Mouse (Mus musculus) left cerebral cortex, adult 2 months (tissue): ENCODE results near the gene Arid4a. TPM values are rescaled to one million over a fixed set of nuclear protein-coding genes. Genes with fewer than 3 reads are reported as not detected.
"Not testable (repeated sequence)": the region's sequence is repeated elsewhere in the genome, so short reads cannot be mapped to it uniquely, and the experiment has no call there.

Source experiments
- DNase-seq, 2 experiments: peaks; one replicate each; pipeline ENCODE4 v3.0.0; 2021 to 2022; ENCODE audit warnings: low spot score in 2 of 2, mixed read lengths in 1 of 2; ENCODE audit errors: extremely low spot score in 1 of 2
- H3K27ac ChIP-seq: fragments of 200-600 bp; 2 replicates; pipeline ENCODE4 v1.8.1; 2022
- H3K4me3 ChIP-seq: fragments of 200-600 bp; 2 replicates; pipeline ENCODE4 v1.8.1; 2022
- CTCF ChIP-seq: fragments of 200-600 bp; IDR thresholded peaks from 2 replicates; pipeline ENCODE4 v1.8.1; 2022; ENCODE audit warnings: antibody characterized with exemption, mild to moderate bottlenecking, moderate library complexity
- intact Hi-C: fragments of 180-260 bp; cut with DNase I; formaldehyde crosslinking; loops from one replicate; pipeline ENCODE4 v1.15.1; 2025
- total RNA-seq, 2 experiments: library from RNA; stranded (reverse); gene quantifications; 2 replicates each; pipeline ENCODE4 v1.2.3; 2021

The Arid4a gene
- total RNA-seq, 2 experiments from 2014 or later: 35.2 to 36.4 TPM

DNA sequence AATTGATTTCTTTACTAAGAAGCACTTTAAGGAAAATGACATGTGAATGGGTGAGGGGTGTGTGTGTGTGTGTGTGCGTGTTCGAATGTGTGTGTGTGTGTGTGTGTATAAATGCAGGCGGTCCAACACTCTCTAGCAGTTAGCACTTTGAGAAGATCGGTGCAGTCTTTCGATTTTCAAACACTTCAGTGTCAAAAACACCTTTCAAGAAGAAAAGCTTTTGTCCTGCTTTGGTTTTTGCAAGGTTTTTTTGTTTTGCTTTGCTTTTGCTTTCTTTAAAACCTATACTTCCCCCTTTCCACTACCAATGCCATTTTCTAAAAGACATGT is 1.4 kb downstream of the Arid4a start:
- H3K4me3 ChIP-seq: peak overlapping the region; percentile 63
- H3K27ac ChIP-seq: no peak overlapping the region
- no peak for TF ChIP-seq CTCF
- intact Hi-C loops: no loop called here
- no peak for DNase-seq

DNA sequence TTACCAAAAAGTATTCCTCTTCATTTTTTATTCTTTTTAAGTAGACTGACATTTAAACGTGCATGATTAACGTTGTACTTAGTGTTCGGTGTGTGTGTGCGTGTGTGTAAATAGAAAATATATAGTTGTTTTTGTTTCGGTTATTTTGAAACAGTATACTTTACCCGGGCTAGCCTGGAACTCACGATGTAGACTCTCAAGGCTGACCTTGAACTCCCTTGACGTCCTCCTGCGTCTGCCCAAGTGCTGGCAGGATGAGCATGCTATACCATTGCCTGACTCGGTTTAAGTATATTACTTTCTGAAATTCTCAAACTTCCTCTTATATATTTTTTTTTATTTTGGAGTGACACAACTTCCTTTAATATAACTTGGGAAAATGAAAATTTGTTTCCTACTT is 2.0 kb downstream of the Arid4a start:
- intact Hi-C loops: no loop called here
- TF ChIP-seq CTCF: no peak
- DNase-seq: no peak
- no peak overlapping the region for H3K27ac ChIP-seq
- H3K4me3 ChIP-seq: no peak overlapping the region

DNA sequence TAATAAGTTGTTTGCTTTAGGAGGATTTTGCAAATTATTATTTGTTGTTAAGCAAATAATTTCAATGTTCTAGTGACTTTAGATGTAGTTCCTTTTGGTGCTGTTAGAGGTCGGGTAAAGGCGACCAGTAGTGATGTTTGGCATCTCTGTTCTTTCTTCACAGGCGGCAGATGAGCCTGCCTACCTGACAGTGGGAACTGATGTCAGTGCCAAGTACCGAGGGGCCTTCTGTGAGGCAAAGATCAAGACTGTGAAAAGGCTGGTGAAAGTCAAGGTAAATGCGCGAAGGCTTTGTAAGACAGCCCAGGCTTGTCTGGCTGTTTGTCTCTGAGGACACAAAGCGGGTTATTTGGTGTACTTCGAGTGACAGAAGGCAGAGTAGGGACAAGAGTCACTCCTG is 3.4 kb downstream of the Arid4a start:
- Histone ChIP-seq H3K4me3 (no peak overlapping the region), H3K27ac (no peak overlapping the region)
- TF ChIP-seq CTCF: no peak
- DNase-seq: no peak
- intact Hi-C loops: no loop called here

DNA sequence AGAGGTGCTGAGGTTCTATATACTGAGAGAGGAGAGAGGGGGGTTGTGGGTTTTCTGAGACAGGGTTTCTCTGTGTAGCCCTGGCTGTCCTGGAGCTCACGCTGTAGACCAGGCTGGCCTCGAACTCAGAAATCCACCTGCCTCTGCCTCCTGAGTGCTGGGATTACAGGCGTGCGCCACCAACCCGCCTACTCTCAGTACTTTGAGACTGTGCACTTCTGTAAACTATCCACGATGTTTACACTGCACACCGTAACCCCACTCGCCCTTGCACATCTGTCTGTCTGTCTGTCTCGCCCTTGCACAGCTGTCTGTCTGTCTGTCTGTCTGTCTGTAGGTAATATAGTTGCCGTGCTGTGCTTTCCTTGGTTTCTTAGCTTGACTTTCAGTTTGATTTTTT is 8.6 kb downstream of the Arid4a start:
- TF ChIP-seq CTCF: no peak
- intact Hi-C loops: no loop called here
- no peak overlapping the region for H3K27ac ChIP-seq
- H3K4me3 ChIP-seq: no peak overlapping the region
- DNase-seq: no peak

DNA sequence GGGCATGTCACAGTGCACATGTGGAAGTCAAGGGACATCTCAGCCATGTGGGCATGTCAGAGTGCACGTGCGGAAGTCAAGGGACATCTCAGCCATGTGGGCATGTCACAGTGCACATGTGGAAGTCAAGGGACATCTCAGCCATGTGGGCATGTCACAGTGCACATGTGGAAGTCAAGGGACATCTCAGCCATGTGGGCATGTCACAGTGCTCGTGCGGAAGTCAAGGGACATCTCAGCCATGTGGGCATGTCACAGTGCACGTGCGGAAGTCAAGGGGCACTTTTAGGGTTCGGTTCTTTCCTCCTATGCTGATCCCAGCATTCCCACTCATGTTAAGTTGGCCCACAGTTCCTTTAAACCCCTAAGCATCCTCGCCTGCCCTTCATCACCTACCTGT is 12.5 kb downstream of the Arid4a start:
- H3K27ac ChIP-seq, H3K4me3 ChIP-seq, intact Hi-C loops, DNase-seq: not testable (repeated sequence)

DNA sequence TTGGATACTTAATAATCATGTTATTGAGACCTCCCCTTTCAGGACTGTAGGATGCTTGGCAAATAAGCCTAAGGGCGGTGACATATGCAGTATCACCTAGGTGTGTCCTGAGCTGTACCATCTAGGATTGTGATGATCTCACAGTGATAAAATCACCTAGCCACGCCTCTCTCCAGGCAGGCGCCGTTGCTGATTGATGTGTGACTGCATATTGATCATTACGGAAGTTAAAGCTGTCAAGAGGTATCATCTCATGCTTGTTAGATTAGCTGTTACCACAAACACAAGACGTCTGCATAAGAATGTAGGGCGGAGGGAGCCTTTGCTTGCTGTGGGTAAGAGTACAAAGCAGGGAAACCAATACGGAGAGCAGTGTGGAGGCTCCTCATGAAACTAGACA is 14.5 kb downstream of the Arid4a start:
- intact Hi-C loops: no loop called here
- Histone ChIP-seq H3K4me3 (no peak overlapping the region), H3K27ac (no peak overlapping the region)
- DNase-seq: no peak
- TF ChIP-seq CTCF: no peak

DNA sequence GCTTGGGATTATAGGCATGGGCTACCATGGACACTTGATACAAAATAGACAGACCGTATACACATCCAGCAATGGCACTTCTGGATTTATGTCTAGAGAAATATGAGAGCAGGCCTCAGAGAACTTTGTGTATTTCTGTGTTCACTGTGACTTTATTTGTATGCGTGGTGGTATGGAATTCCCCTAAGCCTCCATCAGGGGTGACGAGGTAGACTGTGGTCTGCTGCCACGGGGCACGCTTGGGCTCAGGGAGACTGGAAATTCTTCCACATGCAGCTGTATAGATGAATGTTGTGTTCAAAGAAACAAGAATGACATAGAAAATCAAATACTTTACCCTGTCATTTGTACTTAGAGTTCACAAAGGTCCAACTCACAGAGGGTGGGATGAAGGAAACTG is 14.9 kb downstream of the Arid4a start:
- Histone ChIP-seq H3K4me3 (no peak overlapping the region), H3K27ac (no peak overlapping the region)
- no peak for TF ChIP-seq CTCF
- intact Hi-C loops: no loop called here
- DNase-seq: no peak

DNA sequence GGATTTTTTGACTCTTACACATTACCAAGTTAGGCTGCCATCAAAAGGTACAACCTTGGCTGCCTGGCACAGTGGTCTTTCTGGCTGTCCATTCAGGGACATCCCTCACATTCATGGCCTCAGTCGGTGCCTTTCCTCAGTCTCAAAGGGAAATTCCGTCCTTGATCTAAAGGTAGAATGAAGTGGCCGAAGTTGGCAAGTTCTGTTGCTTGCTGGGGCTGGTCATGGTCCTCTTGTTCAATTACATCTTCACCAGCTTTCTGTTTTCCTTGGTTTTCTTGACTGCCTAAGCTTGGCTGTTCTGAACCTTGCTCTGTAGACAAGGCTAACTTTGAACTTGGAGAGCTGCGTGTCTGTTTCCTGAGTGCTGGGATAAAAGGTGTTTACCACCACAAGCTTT is 20.0 kb downstream of the Arid4a start:
- no peak overlapping the region for H3K4me3 ChIP-seq
- no peak for DNase-seq
- intact Hi-C loops: no loop called here
- no peak overlapping the region for H3K27ac ChIP-seq
- no peak for TF ChIP-seq CTCF

DNA sequence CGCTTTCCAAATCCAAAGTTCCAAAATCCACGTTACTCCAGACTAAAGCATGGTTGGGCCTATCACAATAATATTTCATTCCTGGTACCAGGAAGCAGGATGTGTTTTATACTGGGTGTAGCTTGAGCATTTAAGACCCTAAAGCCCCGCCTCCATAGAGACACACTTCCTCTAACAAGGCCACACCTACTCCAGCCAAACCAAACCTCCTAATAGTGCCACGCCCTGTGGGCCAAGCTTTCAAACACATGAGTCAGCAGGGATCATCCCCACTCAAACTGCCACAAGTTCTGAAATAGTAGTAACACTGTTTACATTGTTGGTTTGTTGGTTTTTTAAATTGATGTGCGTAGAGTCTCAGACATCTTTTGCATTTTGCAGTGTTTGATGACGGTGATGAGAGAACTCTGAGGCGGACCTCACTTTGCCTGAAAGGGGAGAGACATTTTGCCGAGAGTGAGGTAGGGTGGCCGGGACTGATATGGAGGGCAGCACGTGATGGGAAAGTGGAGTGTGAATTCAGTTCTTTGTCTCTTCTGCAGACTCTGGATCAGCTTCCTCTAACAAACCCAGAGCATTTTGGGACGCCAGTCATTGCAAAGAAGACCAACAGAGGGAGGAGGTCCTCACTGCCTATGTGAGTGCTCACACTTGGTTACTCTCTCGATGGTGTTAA is 21.1 kb downstream of the Arid4a start:
- Histone ChIP-seq H3K27ac (no peak overlapping the region), H3K4me3 (no peak overlapping the region)
- intact Hi-C loops: no loop called here
- DNase-seq: no peak
- TF ChIP-seq CTCF: no peak

DNA sequence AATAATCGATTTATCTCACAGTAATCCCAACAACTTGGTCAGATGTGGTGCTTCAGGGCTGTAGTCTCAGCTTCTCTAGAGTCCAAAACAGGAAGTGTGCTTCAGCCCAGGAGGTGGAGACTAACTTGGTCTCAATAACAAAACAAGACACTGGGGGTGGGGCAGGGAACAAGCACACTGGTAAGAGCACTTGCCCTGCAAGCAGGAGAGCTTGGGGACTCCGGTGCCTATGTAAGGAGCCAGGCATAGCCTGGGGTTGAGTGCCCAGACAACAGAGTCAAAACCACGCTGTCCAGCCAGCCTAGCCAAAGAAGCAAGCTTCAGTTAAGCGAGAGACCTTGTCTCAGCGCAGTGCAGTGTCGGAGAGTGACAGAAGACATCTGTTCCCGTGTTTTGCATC is 24.7 kb downstream of the Arid4a start:
- intact Hi-C loops: no loop called here
- DNase-seq: no peak
- Histone ChIP-seq H3K4me3 (no peak overlapping the region), H3K27ac (no peak overlapping the region)
- no peak for TF ChIP-seq CTCF

DNA sequence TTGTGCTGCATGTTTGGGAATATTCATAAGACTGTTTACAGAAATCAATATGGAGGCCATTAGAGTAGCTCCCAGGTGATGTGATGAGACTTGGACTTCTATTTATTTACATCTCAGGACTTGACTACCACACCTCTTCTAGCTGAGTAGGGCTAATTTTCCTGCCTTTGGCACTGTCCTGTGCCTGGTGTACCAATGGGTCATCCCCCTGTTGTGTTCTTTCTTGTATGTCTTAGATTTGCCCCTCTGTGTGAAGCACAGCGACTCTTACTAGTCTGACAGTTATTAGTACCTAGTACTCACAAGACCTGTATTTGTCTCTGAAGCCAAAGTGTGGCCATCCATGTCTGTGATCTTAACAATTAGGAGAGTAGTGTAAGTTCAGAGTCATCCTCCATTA is 26.7 kb downstream of the Arid4a start:
- intact Hi-C loops: no loop called here

DNA sequence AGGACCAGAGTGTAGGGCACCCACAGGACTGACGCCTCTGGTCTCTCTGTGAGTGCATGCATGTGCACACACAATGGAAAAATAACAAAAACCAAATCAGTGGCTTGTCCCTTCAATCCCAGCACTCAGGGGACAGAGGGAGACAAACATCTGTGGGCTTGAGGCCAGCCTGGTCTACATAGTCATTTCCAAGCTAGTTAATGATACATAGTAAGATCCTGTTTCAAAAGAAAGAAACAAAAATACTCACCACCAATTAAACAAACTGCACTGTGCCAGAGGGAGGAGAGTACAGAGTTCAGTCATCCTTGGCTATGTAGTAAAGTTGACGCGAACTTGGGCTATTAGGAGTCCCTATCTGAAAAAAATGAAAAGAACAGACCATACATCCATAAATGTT is 27.8 kb downstream of the Arid4a start:
- no peak for DNase-seq
- intact Hi-C loops: no loop called here
- no peak overlapping the region for H3K4me3 ChIP-seq
- no peak for TF ChIP-seq CTCF
- no peak overlapping the region for H3K27ac ChIP-seq

More for the DNA sequence above, 26.7 kb downstream of the Arid4a start:
- Histone ChIP-seq H3K27ac (no peak overlapping the region), H3K4me3 (no peak overlapping the region)
- DNase-seq: no peak
- TF ChIP-seq CTCF: no peak

DNA sequence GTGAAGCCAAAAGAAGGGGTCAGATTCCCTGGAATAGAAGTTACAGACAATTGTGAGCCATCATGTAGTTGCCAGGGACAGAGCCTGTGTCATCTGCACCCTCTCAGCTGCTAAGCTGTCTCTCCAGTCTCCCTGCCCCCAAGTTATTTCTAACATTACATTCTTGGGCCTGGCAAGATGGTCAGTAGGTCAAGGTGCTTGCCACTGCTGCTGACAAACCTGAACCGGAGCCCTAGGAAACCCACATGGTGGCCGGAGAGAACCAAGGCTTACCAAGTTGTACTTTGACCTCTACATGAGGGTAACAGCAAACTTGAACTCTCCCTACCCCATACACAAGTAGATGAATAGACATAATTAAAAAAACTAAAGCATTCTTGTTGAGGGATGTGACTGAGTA is 28.7 kb downstream of the Arid4a start:
- intact Hi-C loops: no loop called here
- DNase-seq: no peak
- no peak overlapping the region for H3K27ac ChIP-seq
- no peak overlapping the region for H3K4me3 ChIP-seq
- TF ChIP-seq CTCF: no peak
